Mouse (Mus musculus): ENCODE measurements around the gene Cited4. TPM values are rescaled to one million over a fixed set of nuclear protein-coding genes. Genes with fewer than 3 reads are reported as not detected.
A peak's percentile ranks its signal among the peaks of the same experiment; 100 is the strongest.

Gene Cited4
- polyA plus RNA-seq, 1 experiment from 2014 or later = 7.6 TPM

GRCm38 (mm10) chr4:120667555-120667954, 1.2 kb downstream of the Cited4 start:
- H3K27ac ChIP-seq (replicated peaks; ENCODE audit: low read depth, low read length) = no peak overlapping the region
- peak overlapping the region; percentile 44 for H3K9ac ChIP-seq (replicated peaks; ENCODE audit: low read length)
- H3K4me2 ChIP-seq (ENCODE audit: low read depth, low read length) = peak overlapping the region; percentile 100
- H3K4me1 ChIP-seq (ENCODE audit: control insufficient read depth, insufficient read depth, low read length) = no peaks in the 10 kb centered on the region
- no peak for DNase-seq (ENCODE audit: low spot score)
- 11% methylated on average over 10 of the region's 10 CpGs for WGBS
- no peak for ATAC-seq (replicated peaks; ENCODE audit: insufficient number of reproducible peaks, low FRiP score, low TSS enrichment, low read depth)
- H3K27me3 ChIP-seq (ENCODE audit: control insufficient read depth, insufficient read depth, low read length) = peaks cover 20% of the 10 kb centered on the region
- peak overlapping the region; percentile 58 for H3K4me3 ChIP-seq (ENCODE audit: low read depth, low read length)
- no peaks in the 10 kb centered on the region for H3K36me3 ChIP-seq (replicated peaks; ENCODE audit: control insufficient read depth, insufficient read depth, low read depth, low read length)
- no peaks in the 10 kb centered on the region for H3K9me3 ChIP-seq (replicated peaks; ENCODE audit: control insufficient read depth, low read length)

- DNase-seq (ENCODE audit: low spot score) (no peak), ATAC-seq (replicated peaks; ENCODE audit: insufficient number of reproducible peaks, low FRiP score, low TSS enrichment, low read depth) (no peak)
- H3K9me3 ChIP-seq (replicated peaks; ENCODE audit: control insufficient read depth, low read length) = no peaks in the 10 kb centered on the region
- no peak overlapping the region for H3K27ac ChIP-seq (replicated peaks; ENCODE audit: low read depth, low read length)
- 94% methylated on average over 4 of the region's 4 CpGs for WGBS
- no peak overlapping the region for H3K9ac ChIP-seq (replicated peaks; ENCODE audit: low read length)
- no peaks in the 10 kb centered on the region for H3K4me1 ChIP-seq (ENCODE audit: control insufficient read depth, insufficient read depth, low read length)
- no peak overlapping the region for H3K4me2 ChIP-seq (ENCODE audit: low read depth, low read length)
- H3K4me3 ChIP-seq (ENCODE audit: low read depth, low read length) = no peak overlapping the region
- no peaks in the 10 kb centered on the region for H3K36me3 ChIP-seq (replicated peaks; ENCODE audit: control insufficient read depth, insufficient read depth, low read depth, low read length)
- peaks cover 20% of the 10 kb centered on the region for H3K27me3 ChIP-seq (ENCODE audit: control insufficient read depth, insufficient read depth, low read length)
These were observed 2.2 kb downstream of the Cited4 start for GRCm38 (mm10) chr4:120668551-120668950.

- Histone ChIP-seq H3K9me3 (replicated peaks; ENCODE audit: control insufficient read depth, low read length) (no peaks in the 10 kb centered on the region), H3K27me3 (ENCODE audit: control insufficient read depth, insufficient read depth, low read length) (peaks cover 20% of the 10 kb centered on the region), H3K36me3 (replicated peaks; ENCODE audit: control insufficient read depth, insufficient read depth, low read depth, low read length) (no peaks in the 10 kb centered on the region), H3K9ac (replicated peaks; ENCODE audit: low read length) (no peak overlapping the region), H3K4me3 (ENCODE audit: low read depth, low read length) (no peak overlapping the region), H3K4me2 (ENCODE audit: low read depth, low read length) (no peak overlapping the region), H3K27ac (replicated peaks; ENCODE audit: low read depth, low read length) (no peak overlapping the region), H3K4me1 (ENCODE audit: control insufficient read depth, insufficient read depth, low read length) (no peaks in the 10 kb centered on the region)
- 70% methylated on average over 5 of the region's 5 CpGs for WGBS
- DNase-seq (ENCODE audit: low spot score) (no peak), ATAC-seq (replicated peaks; ENCODE audit: insufficient number of reproducible peaks, low FRiP score, low TSS enrichment, low read depth) (no peak)
These were observed 3.2 kb downstream of the Cited4 start for GRCm38 (mm10) chr4:120669585-120669984.

GRCm38 (mm10) chr4:120671046-120671445, 4.7 kb downstream of the Cited4 start:
- DNase-seq (ENCODE audit: low spot score) (no peak), ATAC-seq (replicated peaks; ENCODE audit: insufficient number of reproducible peaks, low FRiP score, low TSS enrichment, low read depth) (no peak)
- no peaks in the 10 kb centered on the region for H3K36me3 ChIP-seq (replicated peaks; ENCODE audit: control insufficient read depth, insufficient read depth, low read depth, low read length)
- 50% methylated on average over 12 of the region's 12 CpGs for WGBS
- no peaks in the 10 kb centered on the region for H3K9me3 ChIP-seq (replicated peaks; ENCODE audit: control insufficient read depth, low read length)
- H3K9ac ChIP-seq (replicated peaks; ENCODE audit: low read length) = no peak overlapping the region
- no peak overlapping the region for H3K4me3 ChIP-seq (ENCODE audit: low read depth, low read length)
- H3K4me1 ChIP-seq (ENCODE audit: control insufficient read depth, insufficient read depth, low read length) = no peaks in the 10 kb centered on the region
- peaks cover 20% of the 10 kb centered on the region for H3K27me3 ChIP-seq (ENCODE audit: control insufficient read depth, insufficient read depth, low read length)
- no peak overlapping the region for H3K4me2 ChIP-seq (ENCODE audit: low read depth, low read length)
- H3K27ac ChIP-seq (replicated peaks; ENCODE audit: low read depth, low read length) = no peak overlapping the region

GRCm38 (mm10) chr4:120673606-120674005, 7.2 kb downstream of the Cited4 start:
- Histone ChIP-seq H3K4me2 (ENCODE audit: low read depth, low read length) (no peak overlapping the region), H3K9ac (replicated peaks; ENCODE audit: low read length) (no peak overlapping the region), H3K27ac (replicated peaks; ENCODE audit: low read depth, low read length) (no peak overlapping the region), H3K36me3 (replicated peaks; ENCODE audit: control insufficient read depth, insufficient read depth, low read depth, low read length) (no peaks in the 10 kb centered on the region), H3K27me3 (ENCODE audit: control insufficient read depth, insufficient read depth, low read length) (peaks cover under 1% of the 10 kb centered on the region), H3K9me3 (replicated peaks; ENCODE audit: control insufficient read depth, low read length) (no peaks in the 10 kb centered on the region), H3K4me1 (ENCODE audit: control insufficient read depth, insufficient read depth, low read length) (no peaks in the 10 kb centered on the region), H3K4me3 (ENCODE audit: low read depth, low read length) (no peak overlapping the region)
- 83% methylated on average over 3 of the region's 3 CpGs for WGBS
- DNase-seq (ENCODE audit: low spot score) (no peak), ATAC-seq (replicated peaks; ENCODE audit: insufficient number of reproducible peaks, low FRiP score, low TSS enrichment, low read depth) (no peak)

- H3K4me2 ChIP-seq (ENCODE audit: low read depth, low read length) = no peak overlapping the region
- WGBS = 84% methylated on average over 8 of the region's 8 CpGs
- H3K27me3 ChIP-seq (ENCODE audit: control insufficient read depth, insufficient read depth, low read length) = no peaks in the 10 kb centered on the region
- no peak for DNase-seq (ENCODE audit: low spot score)
- H3K9me3 ChIP-seq (replicated peaks; ENCODE audit: control insufficient read depth, low read length) = no peaks in the 10 kb centered on the region
- no peaks in the 10 kb centered on the region for H3K36me3 ChIP-seq (replicated peaks; ENCODE audit: control insufficient read depth, insufficient read depth, low read depth, low read length)
- no peak overlapping the region for H3K27ac ChIP-seq (replicated peaks; ENCODE audit: low read depth, low read length)
- H3K9ac ChIP-seq (replicated peaks; ENCODE audit: low read length) = no peak overlapping the region
- no peak for ATAC-seq (replicated peaks; ENCODE audit: insufficient number of reproducible peaks, low FRiP score, low TSS enrichment, low read depth)
- H3K4me1 ChIP-seq (ENCODE audit: control insufficient read depth, insufficient read depth, low read length) = no peaks in the 10 kb centered on the region
- no peak overlapping the region for H3K4me3 ChIP-seq (ENCODE audit: low read depth, low read length)
These were observed 8.5 kb downstream of the Cited4 start for GRCm38 (mm10) chr4:120674775-120675451.

- 70% methylated on average over 2 of the region's 2 CpGs for WGBS
- H3K27me3 ChIP-seq (ENCODE audit: control insufficient read depth, insufficient read depth, low read length) = no peaks in the 10 kb centered on the region
- no peaks in the 10 kb centered on the region for H3K36me3 ChIP-seq (replicated peaks; ENCODE audit: control insufficient read depth, insufficient read depth, low read depth, low read length)
- no peak overlapping the region for H3K4me2 ChIP-seq (ENCODE audit: low read depth, low read length)
- no peak overlapping the region for H3K4me3 ChIP-seq (ENCODE audit: low read depth, low read length)
- no peak overlapping the region for H3K27ac ChIP-seq (replicated peaks; ENCODE audit: low read depth, low read length)
- ATAC-seq (replicated peaks; ENCODE audit: insufficient number of reproducible peaks, low FRiP score, low TSS enrichment, low read depth) = no peak
- no peaks in the 10 kb centered on the region for H3K4me1 ChIP-seq (ENCODE audit: control insufficient read depth, insufficient read depth, low read length)
- H3K9me3 ChIP-seq (replicated peaks; ENCODE audit: control insufficient read depth, low read length) = no peaks in the 10 kb centered on the region
- no peak for DNase-seq (ENCODE audit: low spot score)
- no peak overlapping the region for H3K9ac ChIP-seq (replicated peaks; ENCODE audit: low read length)
These were observed 9.3 kb downstream of the Cited4 start for GRCm38 (mm10) chr4:120675640-120676039.

- peak; percentile 56 for DNase-seq (ENCODE audit: low spot score)
- Histone ChIP-seq H3K27me3 (ENCODE audit: control insufficient read depth, insufficient read depth, low read length) (no peaks in the 10 kb centered on the region), H3K36me3 (replicated peaks; ENCODE audit: control insufficient read depth, insufficient read depth, low read depth, low read length) (no peaks in the 10 kb centered on the region), H3K4me2 (ENCODE audit: low read depth, low read length) (no peak overlapping the region), H3K27ac (replicated peaks; ENCODE audit: low read depth, low read length) (no peak overlapping the region), H3K4me1 (ENCODE audit: control insufficient read depth, insufficient read depth, low read length) (no peaks in the 10 kb centered on the region), H3K4me3 (ENCODE audit: low read depth, low read length) (no peak overlapping the region), H3K9ac (replicated peaks; ENCODE audit: low read length) (no peak overlapping the region), H3K9me3 (replicated peaks; ENCODE audit: control insufficient read depth, low read length) (no peaks in the 10 kb centered on the region)
- ATAC-seq (replicated peaks; ENCODE audit: insufficient number of reproducible peaks, low FRiP score, low TSS enrichment, low read depth) = no peak
- 55% methylated on average over 7 of the region's 7 CpGs for WGBS
These were observed 14.6 kb downstream of the Cited4 start for GRCm38 (mm10) chr4:120680953-120681352.
